Mouse (Mus musculus): ENCODE data around the gene Polg. TPM values are rescaled to one million over a fixed set of nuclear protein-coding genes. Genes with fewer than 3 reads are reported as not detected.

The Polg gene
- polyA plus RNA-seq, 1 experiment from 2014 or later: 16.2 TPM

DNA sequence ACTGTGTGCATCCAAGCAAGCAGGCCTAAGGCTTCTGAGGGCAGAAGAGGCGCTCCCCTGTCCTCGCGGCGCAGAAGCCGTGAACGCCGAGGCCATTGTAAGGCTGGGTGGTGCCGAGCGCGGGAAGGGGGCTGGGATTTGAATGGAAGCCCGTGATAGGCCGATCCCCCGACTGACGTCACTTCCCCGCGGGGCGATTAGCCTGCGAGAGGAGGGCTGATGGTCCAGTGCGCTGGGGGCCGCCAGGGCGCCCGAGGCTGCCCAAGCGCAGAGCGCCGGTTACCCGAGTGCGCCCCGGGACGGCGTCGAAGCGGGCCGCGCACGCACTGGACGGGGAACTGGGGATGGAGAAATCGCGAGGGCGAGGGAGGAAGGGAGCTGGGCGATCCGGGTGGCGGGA, 38.6 kb upstream of the Polg start:
- no peak overlapping the region for H3K9ac ChIP-seq (ENCODE audit: low read depth, low read length)
- no peaks in the 10 kb centered on the region for H3K9me3 ChIP-seq (replicated peaks; ENCODE audit: control insufficient read depth, low read length)
- ATAC-seq (ENCODE audit: low read depth): no peak
- no peaks in the 10 kb centered on the region for H3K36me3 ChIP-seq (ENCODE audit: control insufficient read depth, insufficient read depth)
- peak overlapping the region; percentile 15; the same call in 1 of the 2 replicates for H3K4me2 ChIP-seq (ENCODE audit: low read depth, low read length)
- H3K4me1 ChIP-seq (ENCODE audit: control insufficient read depth, low read depth, low read length): no peaks in the 10 kb centered on the region
- peak overlapping the region; percentile 23 for H3K4me3 ChIP-seq (ENCODE audit: low read depth, low read length)
- WGBS (ENCODE audit: insufficient replicate concordance): under 1% methylated on average over 39 of the region's 42 CpGs
- no peak overlapping the region for H3K27ac ChIP-seq (ENCODE audit: low read length)
- H3K27me3 ChIP-seq (ENCODE audit: control insufficient read depth, insufficient read depth, low read depth, low read length): peaks cover 100% of the 10 kb centered on the region

DNA sequence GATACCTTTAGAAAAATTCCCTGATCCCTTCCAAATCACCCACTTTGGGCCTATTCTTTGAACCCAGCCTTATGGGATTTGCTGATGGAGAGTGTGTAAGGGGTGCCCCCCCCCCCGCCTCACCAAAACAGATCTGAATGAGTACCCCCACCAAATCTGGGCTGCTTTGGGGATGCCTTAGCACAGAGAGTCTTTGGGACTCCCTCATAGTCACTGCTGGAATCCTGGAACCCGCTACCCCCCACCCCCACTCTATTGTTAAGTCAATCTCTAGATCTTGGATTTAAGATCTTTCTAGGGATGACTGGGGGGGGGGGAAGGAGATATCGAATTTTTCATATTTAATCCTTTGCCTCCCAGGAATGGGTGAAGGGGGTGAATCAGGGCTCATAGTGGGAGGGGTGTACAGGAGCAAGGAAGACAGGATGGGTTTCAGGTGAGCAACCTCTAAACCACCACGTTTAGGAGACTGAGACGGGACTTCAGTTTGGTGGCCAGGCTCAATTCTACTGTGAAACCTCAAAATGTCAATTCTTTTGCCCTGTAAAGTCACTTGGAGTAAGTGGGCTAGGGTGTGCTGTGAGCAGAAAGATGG, 37.6 kb upstream of the Polg start:
- H3K9ac ChIP-seq (ENCODE audit: low read depth, low read length): no peak overlapping the region
- no peaks in the 10 kb centered on the region for H3K9me3 ChIP-seq (replicated peaks; ENCODE audit: control insufficient read depth, low read length)
- no peak overlapping the region for H3K4me2 ChIP-seq (ENCODE audit: low read depth, low read length)
- no peaks in the 10 kb centered on the region for H3K4me1 ChIP-seq (ENCODE audit: control insufficient read depth, low read depth, low read length)
- no peak overlapping the region for H3K4me3 ChIP-seq (ENCODE audit: low read depth, low read length)
- no peak overlapping the region for H3K27ac ChIP-seq (ENCODE audit: low read length)
- no peaks in the 10 kb centered on the region for H3K36me3 ChIP-seq (ENCODE audit: control insufficient read depth, insufficient read depth)
- no peak for ATAC-seq (ENCODE audit: low read depth)
- 1% methylated on average over 5 of the region's 5 CpGs for WGBS (ENCODE audit: insufficient replicate concordance)
- peaks cover 100% of the 10 kb centered on the region for H3K27me3 ChIP-seq (ENCODE audit: control insufficient read depth, insufficient read depth, low read depth, low read length)

DNA sequence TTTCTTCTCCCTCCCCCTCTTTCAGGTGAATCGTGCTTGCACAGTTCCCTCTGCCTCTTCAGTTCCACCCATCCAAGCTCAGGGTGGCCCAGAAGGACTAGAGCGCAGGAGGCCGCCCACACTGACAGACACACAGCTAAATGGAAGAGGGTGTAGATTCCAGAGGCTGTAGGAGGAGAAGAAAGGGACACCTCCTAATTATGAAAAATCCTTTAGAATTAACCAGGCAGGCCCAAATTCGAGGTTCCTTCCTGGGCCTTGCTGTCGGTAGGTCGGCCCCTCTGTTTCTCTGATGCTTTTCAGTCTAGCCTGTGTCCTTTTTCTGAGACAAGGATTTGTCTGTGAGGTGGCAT, 36.9 kb upstream of the Polg start:
- ATAC-seq (ENCODE audit: low read depth): no peak
- Histone ChIP-seq H3K27ac (ENCODE audit: low read length) (no peak overlapping the region), H3K4me3 (ENCODE audit: low read depth, low read length) (no peak overlapping the region), H3K36me3 (ENCODE audit: control insufficient read depth, insufficient read depth) (no peaks in the 10 kb centered on the region), H3K9me3 (replicated peaks; ENCODE audit: control insufficient read depth, low read length) (no peaks in the 10 kb centered on the region), H3K4me1 (ENCODE audit: control insufficient read depth, low read depth, low read length) (no peaks in the 10 kb centered on the region), H3K27me3 (ENCODE audit: control insufficient read depth, insufficient read depth, low read depth, low read length) (peaks cover 100% of the 10 kb centered on the region), H3K9ac (ENCODE audit: low read depth, low read length) (no peak overlapping the region), H3K4me2 (ENCODE audit: low read depth, low read length) (no peak overlapping the region)
- 8% methylated on average over 6 of the region's 6 CpGs for WGBS (ENCODE audit: insufficient replicate concordance)

DNA sequence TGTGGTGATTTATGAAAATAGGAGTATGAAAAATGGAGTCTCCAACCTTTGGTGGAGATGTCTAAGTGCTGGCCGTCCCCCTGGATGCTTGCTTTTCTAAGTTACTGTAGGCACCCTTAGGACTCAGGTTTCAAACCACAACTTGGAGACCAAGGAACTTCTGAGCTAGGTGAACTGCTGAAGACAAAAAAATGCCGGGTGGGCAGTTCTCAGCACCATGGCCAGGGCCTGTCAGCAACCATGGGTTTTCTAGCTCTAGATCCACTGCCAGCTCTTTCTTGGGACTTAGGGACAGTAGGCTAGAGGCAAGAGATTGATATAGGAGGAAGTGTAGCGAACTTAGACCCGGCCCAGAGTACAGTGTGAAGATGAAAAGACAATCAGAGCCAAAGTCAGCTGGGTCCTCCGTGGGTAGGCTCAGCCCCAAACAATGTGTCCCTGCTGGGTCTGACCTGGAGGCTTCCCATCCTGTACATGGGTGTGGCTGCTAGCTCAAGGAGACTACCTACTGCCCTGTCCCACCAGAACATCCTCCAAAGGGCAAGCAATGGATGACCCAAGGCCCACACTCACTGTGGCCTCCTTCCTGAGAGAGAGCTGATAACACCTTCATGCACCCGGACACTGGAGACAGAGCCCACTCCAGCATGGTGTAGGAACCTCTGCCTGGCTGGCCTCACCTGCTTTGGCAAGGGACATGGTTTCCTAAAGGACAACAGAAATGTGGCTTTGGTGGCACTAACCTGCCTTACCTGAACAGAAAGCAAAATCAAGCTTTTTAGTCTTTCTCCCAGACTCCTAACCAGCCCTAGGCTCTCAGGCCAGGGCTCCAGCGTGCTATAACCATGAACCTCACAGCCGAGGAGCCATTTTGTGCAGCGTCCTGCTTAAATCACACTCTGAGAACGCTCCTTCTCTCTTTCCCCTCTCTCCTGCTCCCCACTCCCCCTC, 36.3 kb upstream of the Polg start:
- no peak for ATAC-seq (ENCODE audit: low read depth)
- Histone ChIP-seq H3K9me3 (replicated peaks; ENCODE audit: control insufficient read depth, low read length) (no peaks in the 10 kb centered on the region), H3K4me1 (ENCODE audit: control insufficient read depth, low read depth, low read length) (no peaks in the 10 kb centered on the region), H3K4me2 (ENCODE audit: low read depth, low read length) (no peak overlapping the region), H3K27me3 (ENCODE audit: control insufficient read depth, insufficient read depth, low read depth, low read length) (peaks cover 100% of the 10 kb centered on the region), H3K9ac (ENCODE audit: low read depth, low read length) (no peak overlapping the region), H3K36me3 (ENCODE audit: control insufficient read depth, insufficient read depth) (no peaks in the 10 kb centered on the region), H3K4me3 (ENCODE audit: low read depth, low read length) (no peak overlapping the region), H3K27ac (ENCODE audit: low read length) (no peak overlapping the region)
- WGBS (ENCODE audit: insufficient replicate concordance): 10% methylated on average over 10 of the region's 10 CpGs

DNA sequence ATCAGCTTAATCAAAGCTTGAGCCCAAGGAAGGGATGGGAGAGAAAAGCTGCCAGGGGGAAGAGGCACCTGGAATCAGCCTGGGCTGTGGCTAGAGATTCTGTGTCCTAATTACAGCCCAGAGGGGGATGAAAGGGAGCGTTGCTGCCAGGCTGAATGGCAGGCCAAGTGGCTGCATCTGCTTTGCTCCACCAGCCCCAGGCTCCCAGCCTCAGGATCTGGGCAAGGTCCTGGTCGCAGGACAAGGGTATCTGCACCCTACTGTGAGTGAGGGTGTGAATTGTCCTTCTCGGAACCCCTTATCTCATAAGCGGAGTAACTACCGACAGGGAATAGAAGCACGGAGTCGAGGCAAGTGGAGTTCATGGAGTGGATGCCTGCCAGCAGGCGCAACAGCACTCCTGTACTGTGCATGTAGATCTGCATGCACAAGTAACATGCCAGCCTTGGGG, 35.4 kb upstream of the Polg start:
- no peak overlapping the region for H3K4me3 ChIP-seq (ENCODE audit: low read depth, low read length)
- H3K27me3 ChIP-seq (ENCODE audit: control insufficient read depth, insufficient read depth, low read depth, low read length): peaks cover 100% of the 10 kb centered on the region
- H3K36me3 ChIP-seq (ENCODE audit: control insufficient read depth, insufficient read depth): no peaks in the 10 kb centered on the region
- H3K4me1 ChIP-seq (ENCODE audit: control insufficient read depth, low read depth, low read length): no peaks in the 10 kb centered on the region
- no peak overlapping the region for H3K4me2 ChIP-seq (ENCODE audit: low read depth, low read length)
- ATAC-seq (ENCODE audit: low read depth): no peak
- no peak overlapping the region for H3K9ac ChIP-seq (ENCODE audit: low read depth, low read length)
- 5% methylated on average over 8 of the region's 8 CpGs for WGBS (ENCODE audit: insufficient replicate concordance)
- H3K27ac ChIP-seq (ENCODE audit: low read length): no peak overlapping the region
- H3K9me3 ChIP-seq (replicated peaks; ENCODE audit: control insufficient read depth, low read length): no peaks in the 10 kb centered on the region

DNA sequence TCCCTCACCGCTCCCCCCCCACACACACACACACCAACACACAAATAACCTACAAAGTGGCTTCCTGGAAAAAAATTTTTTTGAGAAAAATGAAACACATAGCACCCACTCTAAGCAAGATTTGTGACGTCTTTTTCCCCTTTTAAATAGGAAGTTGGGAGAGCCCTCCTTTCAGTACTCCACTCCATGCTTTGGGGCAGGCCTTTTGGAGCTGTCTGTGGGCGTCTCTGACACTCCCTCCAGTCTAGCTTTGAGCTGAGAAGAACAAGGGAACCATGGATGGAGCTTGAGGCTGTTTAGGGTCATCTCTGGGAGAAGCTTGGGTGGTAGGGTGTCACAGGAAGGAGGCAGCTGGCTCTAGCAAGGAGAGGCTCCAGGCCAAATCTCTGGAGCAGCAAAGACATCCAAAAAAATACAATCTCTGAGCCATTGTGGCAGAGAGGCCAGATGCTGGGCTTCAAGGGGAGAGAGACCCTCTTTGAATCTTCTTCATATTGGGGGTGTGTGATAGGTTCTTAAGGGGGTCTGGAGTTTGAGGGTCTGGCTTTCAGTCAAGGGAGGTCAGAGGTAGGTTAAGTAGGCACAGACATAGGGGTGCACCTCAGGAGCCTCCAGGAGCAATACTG, 34.6 kb upstream of the Polg start:
- no peaks in the 10 kb centered on the region for H3K9me3 ChIP-seq (replicated peaks; ENCODE audit: control insufficient read depth, low read length)
- no peak overlapping the region for H3K4me2 ChIP-seq (ENCODE audit: low read depth, low read length)
- H3K4me3 ChIP-seq (ENCODE audit: low read depth, low read length): no peak overlapping the region
- peaks cover 100% of the 10 kb centered on the region for H3K27me3 ChIP-seq (ENCODE audit: control insufficient read depth, insufficient read depth, low read depth, low read length)
- ATAC-seq (ENCODE audit: low read depth): no peak
- H3K4me1 ChIP-seq (ENCODE audit: control insufficient read depth, low read depth, low read length): peaks cover 2% of the 10 kb centered on the region
- H3K36me3 ChIP-seq (ENCODE audit: control insufficient read depth, insufficient read depth): no peaks in the 10 kb centered on the region
- H3K27ac ChIP-seq (ENCODE audit: low read length): no peak overlapping the region
- 3% methylated on average over 3 of the region's 3 CpGs for WGBS (ENCODE audit: insufficient replicate concordance)
- H3K9ac ChIP-seq (ENCODE audit: low read depth, low read length): no peak overlapping the region

DNA sequence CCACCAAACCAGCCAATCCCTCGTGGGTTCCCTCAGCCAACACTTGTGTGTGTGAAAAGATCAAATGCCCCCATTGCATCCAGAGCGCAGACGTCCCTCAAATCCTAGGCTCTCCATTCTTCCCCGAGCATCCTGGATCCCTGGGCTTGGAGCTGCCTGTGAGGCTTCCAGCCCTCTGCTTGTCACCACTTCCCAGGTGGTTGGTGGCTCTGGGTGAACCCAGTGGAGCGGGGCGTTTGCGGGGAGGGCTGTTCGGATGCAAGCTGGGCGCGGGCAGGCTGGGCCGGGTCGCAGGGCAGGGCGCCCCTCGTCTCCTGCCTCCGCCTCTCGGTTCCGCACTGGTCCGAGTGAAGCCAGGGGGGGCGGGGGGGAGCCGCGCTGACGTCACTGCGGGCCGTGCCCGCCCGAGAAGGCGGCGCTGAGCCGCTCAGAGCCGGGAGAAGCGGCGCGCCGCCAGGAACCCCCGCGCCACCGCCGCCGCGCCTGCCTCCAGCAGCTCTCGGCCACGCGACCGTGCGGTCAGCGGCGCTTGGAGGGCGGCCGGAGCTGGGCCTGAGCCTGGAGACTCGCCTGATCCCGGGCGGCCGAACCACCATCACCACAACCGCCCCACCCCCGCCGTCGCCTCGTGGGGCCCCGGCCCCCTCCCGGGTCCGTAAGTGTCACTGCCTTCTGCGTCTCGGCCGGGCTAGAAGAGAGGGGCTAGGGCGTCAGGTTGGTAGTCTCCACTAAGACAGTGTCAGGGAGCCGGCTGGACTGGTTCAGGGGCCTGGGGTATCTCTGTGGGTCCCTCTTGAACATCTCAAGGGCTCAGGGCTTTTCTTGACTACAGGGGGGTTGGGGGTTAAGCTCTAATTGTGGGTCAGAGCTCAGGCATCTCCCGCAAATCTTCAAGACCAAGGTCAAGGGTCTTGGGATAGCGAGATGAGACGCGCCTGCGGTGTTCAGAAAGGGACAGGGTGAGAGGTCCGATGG, 33.7 kb upstream of the Polg start:
- no peaks in the 10 kb centered on the region for H3K36me3 ChIP-seq (ENCODE audit: control insufficient read depth, insufficient read depth)
- H3K4me3 ChIP-seq (ENCODE audit: low read depth, low read length): no peak overlapping the region
- ATAC-seq (ENCODE audit: low read depth): no peak
- peaks cover 2% of the 10 kb centered on the region for H3K4me1 ChIP-seq (ENCODE audit: control insufficient read depth, low read depth, low read length)
- H3K9ac ChIP-seq (ENCODE audit: low read depth, low read length): no peak overlapping the region
- WGBS (ENCODE audit: insufficient replicate concordance): 2% methylated on average over 54 of the region's 72 CpGs
- H3K27ac ChIP-seq (ENCODE audit: low read length): no peak overlapping the region
- no peaks in the 10 kb centered on the region for H3K9me3 ChIP-seq (replicated peaks; ENCODE audit: control insufficient read depth, low read length)
- peaks cover 100% of the 10 kb centered on the region for H3K27me3 ChIP-seq (ENCODE audit: control insufficient read depth, insufficient read depth, low read depth, low read length)
- H3K4me2 ChIP-seq (ENCODE audit: low read depth, low read length): no peak overlapping the region

DNA sequence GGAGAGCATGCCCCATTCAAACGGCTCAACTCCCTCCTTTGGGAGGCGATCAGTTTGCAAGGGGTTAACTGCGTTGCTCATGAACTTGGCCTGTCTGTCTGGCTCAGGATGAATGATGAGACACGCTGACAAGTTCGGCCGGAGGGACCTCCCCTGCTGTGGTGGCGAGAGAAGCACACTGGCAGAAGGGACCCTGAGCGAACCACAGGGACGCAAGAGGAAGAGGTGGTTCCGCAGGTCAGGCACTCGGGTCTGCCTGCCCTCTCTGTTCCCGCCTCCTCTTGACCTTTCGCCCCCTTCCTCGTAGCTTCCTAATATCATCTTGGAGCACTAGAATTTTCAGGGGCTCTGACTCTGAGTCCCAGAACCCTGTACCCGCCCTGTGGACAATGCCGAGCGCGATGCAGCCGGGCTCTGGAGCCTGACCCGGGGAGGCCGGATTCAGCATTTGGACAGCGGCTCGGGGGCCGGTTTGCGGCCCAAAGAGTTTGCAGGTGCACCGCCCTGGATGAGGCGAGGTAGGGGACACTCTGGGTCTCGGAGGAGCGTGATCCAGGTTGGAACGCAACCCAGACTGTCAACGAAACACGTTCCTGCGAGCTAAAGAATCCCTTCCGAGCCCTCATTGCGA, 32.9 kb upstream of the Polg start:
- Histone ChIP-seq H3K36me3 (ENCODE audit: control insufficient read depth, insufficient read depth) (no peaks in the 10 kb centered on the region), H3K4me3 (ENCODE audit: low read depth, low read length) (no peak overlapping the region), H3K9me3 (replicated peaks; ENCODE audit: control insufficient read depth, low read length) (no peaks in the 10 kb centered on the region), H3K4me1 (ENCODE audit: control insufficient read depth, low read depth, low read length) (peaks cover 2% of the 10 kb centered on the region), H3K27ac (ENCODE audit: low read length) (no peak overlapping the region), H3K9ac (ENCODE audit: low read depth, low read length) (no peak overlapping the region), H3K4me2 (ENCODE audit: low read depth, low read length) (no peak overlapping the region), H3K27me3 (ENCODE audit: control insufficient read depth, insufficient read depth, low read depth, low read length) (peaks cover 100% of the 10 kb centered on the region)
- ATAC-seq (ENCODE audit: low read depth): no peak
- WGBS (ENCODE audit: insufficient replicate concordance): 3% methylated on average over 35 of the region's 35 CpGs

Data from liver, embryonic 16.5 days (tissue).